Mouse (Mus musculus): Measurements from ENCODE around the gene Rab21.

The Rab21 gene

DNA sequence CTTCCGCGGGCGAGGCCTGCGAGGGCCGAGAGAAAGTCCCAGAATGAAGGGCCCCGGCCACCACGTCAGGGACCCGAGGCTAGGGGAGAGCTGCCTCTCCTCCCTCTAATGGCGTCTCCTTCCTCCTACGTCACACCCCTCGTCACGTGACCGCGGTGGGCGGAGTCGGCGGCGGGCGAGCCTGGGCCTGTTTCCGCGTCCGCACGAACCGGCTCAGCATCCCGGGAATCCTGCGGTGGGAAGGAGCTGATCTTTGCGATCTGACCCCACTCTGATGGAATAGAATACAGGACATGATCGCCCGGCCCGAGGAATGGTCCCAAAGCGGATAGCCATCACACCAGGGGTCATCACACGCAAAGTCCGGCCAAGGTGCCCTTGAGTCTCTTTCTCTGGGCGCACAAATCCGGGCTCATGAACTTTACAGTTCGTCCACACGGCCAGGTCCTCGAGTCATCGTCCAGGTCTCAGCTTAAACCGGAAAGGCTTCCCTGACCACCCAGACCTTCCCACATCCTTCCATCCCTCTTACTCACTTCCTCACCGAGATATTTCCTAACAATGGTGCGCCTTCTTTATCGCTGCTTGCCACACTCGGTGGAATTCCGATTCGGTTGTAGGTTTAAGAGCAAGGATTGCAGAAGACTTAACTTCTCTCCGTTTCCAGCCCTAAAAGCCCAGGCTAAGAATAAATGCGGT is at the start of gene Rab21:
Rab21 (minus strand) TSS at position 122 of the 699 bp plus-strand sequence.
- DNase-seq (ENCODE audit: low spot score in 2 of 2): peak; percentile 98 to 100

DNA sequence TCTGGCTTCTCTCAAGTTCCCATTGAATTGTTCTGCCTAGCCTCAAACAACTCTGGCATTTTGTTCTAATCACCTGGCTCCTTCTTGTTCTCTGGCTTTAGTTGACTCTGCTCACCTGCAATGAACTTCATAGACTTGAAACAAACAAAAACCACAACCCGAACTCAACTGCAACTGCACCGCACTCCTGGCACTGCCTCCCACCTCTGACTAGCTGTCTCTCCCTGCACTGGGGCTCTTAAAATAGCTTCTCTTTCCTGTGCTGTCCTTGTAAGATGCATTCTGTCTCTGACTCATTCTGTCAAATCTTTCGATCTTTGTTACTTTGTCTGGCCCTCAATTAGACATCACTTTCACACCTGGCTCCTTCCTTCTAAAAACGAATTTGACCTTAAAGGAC is 47.8 kb upstream of the Rab21 start:
- DNase-seq (ENCODE audit: low spot score in 2 of 2): no peak

- DNase-seq (ENCODE audit: low spot score in 2 of 2): no peak
These were observed 47.2 kb upstream of the Rab21 start for GRCm38 (mm10) chr10:115362623-115362964.

GRCm38 (mm10) chr10:115361840-115362622 is 46.6 kb upstream of the Rab21 start, which contains the start of gene Tmem19:
TSS of gene Tmem19 (minus strand) at chr10:115362501.
- peak; percentile 96 to 99 for DNase-seq (ENCODE audit: low spot score in 2 of 2)

DNA sequence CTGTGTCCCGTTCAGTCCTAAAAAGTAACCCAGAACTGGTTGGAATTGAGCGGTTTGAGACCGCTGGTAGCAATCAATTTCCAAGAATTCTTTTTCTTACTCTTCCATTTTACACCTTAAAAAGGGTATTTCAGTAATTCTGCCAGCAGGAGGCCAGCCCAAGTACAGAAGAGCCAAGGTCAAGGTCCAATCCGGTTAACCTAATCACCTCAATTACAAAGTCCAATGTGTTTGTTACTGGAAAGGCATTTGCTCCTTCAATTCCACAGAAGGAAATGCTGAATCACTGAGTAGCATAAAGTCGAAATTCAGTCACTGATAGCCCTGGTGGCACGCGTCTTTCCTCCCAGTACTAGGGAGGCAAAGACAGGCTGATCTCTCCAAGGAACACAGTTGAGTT is 43.7 kb upstream of the Rab21 start:
- DNase-seq (ENCODE audit: low spot score in 2 of 2): no peak

GRCm38 (mm10) chr10:115358216-115358919 is 43.0 kb upstream of the Rab21 start:
- DNase-seq (ENCODE audit: low spot score in 2 of 2): no peak

GRCm38 (mm10) chr10:115356106-115356505 is 40.7 kb upstream of the Rab21 start:
- DNase-seq (ENCODE audit: low spot score in 2 of 2): no peak

- no peak for DNase-seq (ENCODE audit: low spot score in 2 of 2)
These were observed 39.6 kb upstream of the Rab21 start for GRCm38 (mm10) chr10:115355016-115355415.

- DNase-seq (ENCODE audit: low spot score in 2 of 2): no peak
These were observed 39.2 kb upstream of the Rab21 start for GRCm38 (mm10) chr10:115354553-115354952.

- DNase-seq (ENCODE audit: low spot score in 2 of 2): no peak
These were observed 35.5 kb upstream of the Rab21 start for GRCm38 (mm10) chr10:115350810-115351397.

- DNase-seq (ENCODE audit: low spot score in 2 of 2): no peak
These were observed 34.1 kb upstream of the Rab21 start for GRCm38 (mm10) chr10:115349509-115349908.

DNA sequence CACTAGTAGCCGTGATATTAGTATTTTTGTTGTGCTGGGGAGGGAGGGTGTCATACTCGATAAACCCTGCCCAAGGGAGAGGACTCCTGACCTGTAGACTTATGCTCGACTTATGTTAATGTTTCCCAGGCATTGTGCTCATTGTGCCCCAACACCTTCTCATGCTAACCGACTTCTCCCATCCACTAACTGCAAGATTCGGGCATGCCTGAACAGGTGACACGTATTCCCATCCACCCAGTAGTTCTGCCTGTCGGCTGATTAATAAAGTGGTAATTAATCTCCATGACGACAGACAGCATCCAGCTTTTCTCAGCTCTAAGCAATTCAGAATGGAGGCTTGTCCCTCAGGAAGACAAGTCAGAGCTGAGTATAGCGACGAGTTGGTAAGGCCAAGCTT is 33.6 kb upstream of the Rab21 start:
- DNase-seq (ENCODE audit: low spot score in 2 of 2): no peak

- DNase-seq (ENCODE audit: low spot score in 2 of 2): no peak
These were observed 32.7 kb upstream of the Rab21 start for GRCm38 (mm10) chr10:115348131-115348530.

GRCm38 (mm10) chr10:115346444-115346843 is 31.1 kb upstream of the Rab21 start:
- DNase-seq (ENCODE audit: low spot score in 2 of 2): no peak

DNA sequence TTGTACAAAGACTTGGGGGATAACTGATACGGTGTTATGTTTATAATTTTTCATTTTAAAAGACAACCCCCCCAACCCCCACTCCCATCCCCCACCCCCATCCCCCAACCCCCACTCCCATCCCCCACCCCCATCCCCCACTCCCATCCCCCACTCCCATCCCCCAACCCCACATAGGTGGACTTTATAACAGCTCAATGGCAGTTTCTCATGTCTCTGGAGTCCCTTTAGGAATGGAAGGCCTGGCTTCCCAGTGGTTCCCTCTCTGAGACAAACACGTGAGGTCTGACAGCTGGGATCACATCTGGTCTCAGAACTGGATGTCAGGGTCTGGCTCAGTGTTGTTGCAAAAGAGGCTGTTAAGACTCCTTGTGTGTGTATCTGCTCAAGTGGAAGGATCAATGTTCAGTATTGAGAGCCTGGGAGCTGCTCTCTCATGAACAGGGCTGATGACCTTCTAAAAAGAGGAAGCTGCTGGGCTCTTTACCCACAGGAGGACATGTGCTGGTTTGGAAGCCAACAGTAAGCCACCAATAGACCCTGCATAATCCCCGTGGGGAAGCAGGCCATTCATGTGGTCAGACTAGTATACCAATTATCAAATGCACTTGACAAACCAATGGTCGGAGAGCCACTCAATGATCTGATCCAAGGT is 27.5 kb upstream of the Rab21 start:
- no peak for DNase-seq (ENCODE audit: low spot score in 2 of 2)

GRCm38 (mm10) chr10:115339820-115340328 is 24.5 kb upstream of the Rab21 start:
- DNase-seq (ENCODE audit: low spot score in 2 of 2): peak in 1 of 2 experiments; percentile 28

DNA sequence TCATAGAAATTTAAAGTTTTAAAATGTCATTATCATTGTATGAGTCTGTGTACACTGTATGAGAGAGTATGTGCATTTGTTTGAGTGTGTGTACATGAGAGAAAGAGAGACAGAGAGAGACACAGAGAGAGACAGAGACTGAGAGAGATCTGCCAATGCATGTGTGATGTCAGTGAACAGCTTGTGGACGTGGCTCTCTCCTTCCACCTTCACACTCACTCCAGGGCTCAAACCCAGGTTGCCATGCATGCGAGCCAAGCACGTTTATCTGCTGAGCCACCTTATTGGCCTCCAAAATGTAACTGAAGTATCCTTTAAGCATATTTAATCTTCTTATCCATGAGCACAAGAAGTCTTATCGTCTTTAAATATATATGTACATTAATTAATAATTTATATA is 21.5 kb upstream of the Rab21 start:
- DNase-seq (ENCODE audit: low spot score in 2 of 2): peak in 1 of 2 experiments; percentile 41

- DNase-seq (ENCODE audit: low spot score in 2 of 2): peak in 1 of 2 experiments; percentile 47
These were observed 18.1 kb upstream of the Rab21 start for GRCm38 (mm10) chr10:115333528-115333927.

DNA sequence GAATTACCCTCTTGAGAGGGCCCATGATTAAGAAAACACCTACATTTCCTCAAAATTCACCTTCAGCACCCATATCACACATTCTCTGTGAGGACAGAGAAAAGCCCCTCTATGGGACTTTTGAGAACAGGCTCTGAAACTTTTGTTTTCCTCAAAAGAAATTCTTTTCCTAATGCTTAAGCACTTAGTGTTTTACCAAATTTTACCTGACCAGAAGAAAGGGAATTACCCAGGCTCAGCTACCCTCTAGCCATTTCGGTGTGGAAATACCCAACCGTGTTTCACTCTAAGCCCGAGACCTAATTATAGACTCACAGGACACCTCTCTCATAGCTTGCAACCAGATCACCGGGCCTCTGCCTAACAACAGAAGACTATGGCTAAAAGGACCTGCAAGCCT is 17.6 kb upstream of the Rab21 start:
- DNase-seq (ENCODE audit: low spot score in 2 of 2): no peak

GRCm38 (mm10) chr10:115332420-115332952 is 17.1 kb upstream of the Rab21 start:
- peak in 1 of 2 experiments; percentile 27 for DNase-seq (ENCODE audit: low spot score in 2 of 2)

- no peak for DNase-seq (ENCODE audit: low spot score in 2 of 2)
These were observed 13.7 kb upstream of the Rab21 start for GRCm38 (mm10) chr10:115329010-115329530.
